Mouse (Mus musculus) heart, postnatal 0 days (tissue): ENCODE data around the gene Nrxn2.

Experiments used
- CTCF ChIP-seq: IDR thresholded peaks from 2 replicates; pipeline ENCODE4 v1.5.1; 2016; ENCODE audit warnings: antibody characterized with exemption, control low read depth, low read depth
- EP300 ChIP-seq: IDR thresholded peaks from 2 replicates; pipeline ENCODE4 v1.6.1; 2016; ENCODE audit warnings: antibody characterized with exemption, low read depth

GRCm38 (mm10) chr19:6375423-6376254, 42.9 kb upstream of the Nrxn2 start:
- TF ChIP-seq CTCF (no peak), EP300 (no peak)
